Mouse (Mus musculus) C2C12 (cell line): ENCODE data around the gene Gm14180.

Source experiments
- CEBPB ChIP-seq: IDR thresholded peaks from one replicate; pipeline ENCODE4 v1.6.1; 2011; ENCODE audit warnings: low read depth, mild to moderate bottlenecking, control low read depth, moderate library complexity
- USF1 ChIP-seq: IDR thresholded peaks from one replicate; pipeline ENCODE4 v1.6.1; 2011; ENCODE audit warnings: low read depth, mild to moderate bottlenecking, control low read depth, moderate library complexity

GRCm38 (mm10) chr11:99768410-99768809 is 34.3 kb upstream of the Gm14180 start:
- TF ChIP-seq USF1 (peak; percentile 27), CEBPB (no peak)
